Comparison of ENCODE assay signal across 8 mouse cellular contexts in the genomic region with DNA sequence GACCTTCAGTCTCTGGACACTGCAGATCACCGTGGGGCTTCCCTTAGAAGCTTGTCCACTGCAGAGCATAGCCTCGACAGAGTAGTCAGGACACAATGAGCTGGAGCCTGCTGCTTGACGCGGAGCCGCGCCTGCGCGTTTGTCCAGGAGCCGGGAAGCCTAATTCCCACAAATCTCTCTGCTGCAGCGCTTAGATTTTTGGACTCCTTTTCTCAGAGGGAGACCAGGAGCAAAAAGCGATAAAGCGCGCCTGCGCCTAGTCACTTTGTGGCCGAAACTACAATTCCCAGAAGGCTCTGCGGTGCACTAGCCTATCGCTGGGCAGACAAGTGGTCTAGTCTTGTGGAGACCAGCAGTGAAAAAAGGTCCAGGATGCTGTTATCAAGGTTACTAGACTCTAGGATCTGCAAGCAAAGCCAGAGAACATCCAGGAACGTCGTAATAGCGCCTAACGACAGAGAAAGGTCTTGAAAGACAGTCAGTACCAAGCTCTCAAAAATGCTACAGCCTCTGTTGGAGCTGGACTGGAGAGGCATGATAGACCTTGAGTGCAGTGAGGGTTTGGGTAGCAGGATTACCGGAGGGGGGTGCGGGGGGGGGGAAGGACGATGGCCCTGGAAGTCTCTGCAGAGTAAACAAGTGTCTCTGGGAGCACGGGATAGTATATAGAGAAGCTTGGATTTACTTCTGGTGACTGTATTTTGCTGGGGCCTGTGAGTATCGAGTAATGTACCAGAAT. TPM values are rescaled to one million over a fixed set of nuclear protein-coding genes. Genes with fewer than 3 reads are reported as not detected.
DNase-seq lines count a peak whose midpoint lies in the region; ATAC-seq and TF ChIP-seq lines count a peak whose summit lies in the region.

TSS of gene Zfp454 (minus strand) at position 262 of the 739 bp plus-strand sequence.

- TF ChIP-seq POLR2A in limb, embryonic 14.5 days (IDR thresholded peaks at IDR 0.05; ENCODE audit: borderline replicate concordance, extremely low read depth, insufficient read depth, insufficient read length) = peak; percentile 96; the same call in 1 of the 2 replicates
- TF ChIP-seq POLR2A in myocyte (IDR thresholded peaks at IDR 0.05; ENCODE audit: insufficient read length, low read depth) = no peak

- no peak within 1 kb of the TSS for H3K27ac ChIP-seq in forebrain, embryonic 11.5 days (ENCODE audit: low read depth, low read length)
- peak within 1 kb of the TSS; percentile 26; the same call in 1 of the 2 replicates for H3K27ac ChIP-seq in heart, embryonic 13.5 days (replicated peaks)
- peak within 1 kb of the TSS; percentile 47; the same call in 1 of the 2 replicates for H3K27ac ChIP-seq in kidney, postnatal 0 days
- peak within 1 kb of the TSS; percentile 77 for H3K27ac ChIP-seq in limb, embryonic 14.5 days (replicated peaks; ENCODE audit: low read depth, low read length)
- peak within 1 kb of the TSS; percentile 5; the same call in 1 of the 2 replicates for H3K27ac ChIP-seq in stomach, postnatal 0 days (replicated peaks)

- no peaks in the 10 kb centered on the region for H3K27me3 ChIP-seq in forebrain, embryonic 11.5 days (ENCODE audit: control insufficient read depth, insufficient read depth, low read length)
- no peaks in the 10 kb centered on the region for H3K27me3 ChIP-seq in heart, embryonic 13.5 days (replicated peaks)
- H3K27me3 ChIP-seq in kidney, postnatal 0 days (ENCODE audit: insufficient read depth, low read length) = no peaks in the 10 kb centered on the region
- H3K27me3 ChIP-seq in limb, embryonic 14.5 days (ENCODE audit: control insufficient read depth, insufficient read depth, low read length) = no peaks in the 10 kb centered on the region
- no peaks in the 10 kb centered on the region for H3K27me3 ChIP-seq in myocyte (ENCODE audit: control insufficient read depth, insufficient read depth, insufficient read length)
- H3K27me3 ChIP-seq in stomach, postnatal 0 days (ENCODE audit: control insufficient read depth, insufficient read depth, low read length) = no peaks in the 10 kb centered on the region

- no peak for TF ChIP-seq CTCF in kidney, postnatal 0 days (IDR thresholded peaks at IDR 0.05; ENCODE audit: low read depth)
- no peak for TF ChIP-seq CTCF in stomach, postnatal 0 days (IDR thresholded peaks at IDR 0.05; ENCODE audit: low read depth)

- ATAC-seq in forebrain, embryonic 11.5 days (replicated peaks; ENCODE audit: low FRiP score) = peak; percentile 95
- ATAC-seq in heart, embryonic 13.5 days (ENCODE audit: extremely low read depth, insufficient number of reproducible peaks, low FRiP score, low TSS enrichment) = peak; percentile 62; the same call in 1 of the 2 replicates
- ATAC-seq in kidney, postnatal 0 days (replicated peaks; ENCODE audit: low FRiP score, low read depth) = peak; percentile 91
- peak; percentile 94 for ATAC-seq in limb, embryonic 14.5 days (ENCODE audit: low FRiP score, low read depth)
- peak; percentile 89 for ATAC-seq in stomach, postnatal 0 days (ENCODE audit: low FRiP score, low TSS enrichment)

- H3K4me3 ChIP-seq in forebrain, embryonic 11.5 days (ENCODE audit: low read depth, low read length) = peak within 1 kb of the TSS; percentile 39
- peak within 1 kb of the TSS; percentile 57 for H3K4me3 ChIP-seq in heart, embryonic 13.5 days
- peak within 1 kb of the TSS; percentile 37 for H3K4me3 ChIP-seq in kidney, postnatal 0 days (replicated peaks; ENCODE audit: low read depth, low read length)
- H3K4me3 ChIP-seq in limb, embryonic 14.5 days (replicated peaks; ENCODE audit: low read length) = peak within 1 kb of the TSS; percentile 53
- no peak within 1 kb of the TSS for H3K4me3 ChIP-seq in myocyte
- H3K4me3 ChIP-seq in stomach, postnatal 0 days (ENCODE audit: low read depth, low read length) = peak within 1 kb of the TSS; percentile 42

- no peaks in the 10 kb centered on the region; the same call in 1 of the 2 replicates for H3K9me3 ChIP-seq in forebrain, embryonic 11.5 days (ENCODE audit: control insufficient read depth, low read length)
- peaks cover 4% of the 10 kb centered on the region; the same call in 1 of the 2 replicates for H3K9me3 ChIP-seq in heart, embryonic 13.5 days
- no peaks in the 10 kb centered on the region for H3K9me3 ChIP-seq in kidney, postnatal 0 days (replicated peaks; ENCODE audit: low read length)
- no peaks in the 10 kb centered on the region for H3K9me3 ChIP-seq in limb, embryonic 14.5 days (ENCODE audit: control insufficient read depth, low read length)
- H3K9me3 ChIP-seq in stomach, postnatal 0 days (ENCODE audit: control insufficient read depth, low read length) = no peaks in the 10 kb centered on the region

- no peaks in the 10 kb centered on the region; the same call in 1 of the 2 replicates for H3K36me3 ChIP-seq in forebrain, embryonic 11.5 days (ENCODE audit: control insufficient read depth, insufficient read depth, low read length)
- H3K36me3 ChIP-seq in heart, embryonic 13.5 days = peaks cover 13% of the 10 kb centered on the region; the same call in 1 of the 2 replicates
- peaks cover 6% of the 10 kb centered on the region; the same call in 1 of the 2 replicates for H3K36me3 ChIP-seq in kidney, postnatal 0 days (ENCODE audit: insufficient read depth, low read length)
- H3K36me3 ChIP-seq in limb, embryonic 14.5 days (ENCODE audit: control insufficient read depth, insufficient read depth, low read length) = peaks cover 27% of the 10 kb centered on the region
- no peaks in the 10 kb centered on the region for H3K36me3 ChIP-seq in myocyte (ENCODE audit: control insufficient read depth, insufficient read depth)
- no peaks in the 10 kb centered on the region for H3K36me3 ChIP-seq in stomach, postnatal 0 days (ENCODE audit: control insufficient read depth, insufficient read depth, low read length)

- TF ChIP-seq EP300 in stomach, postnatal 0 days (optimal IDR thresholded peaks at IDR 0.05) = no peak

- no peaks in the 10 kb centered on the region for H3K79me2 ChIP-seq in myocyte (ENCODE audit: control insufficient read depth, insufficient read depth)

- H3K4me1 ChIP-seq in forebrain, embryonic 11.5 days (replicated peaks; ENCODE audit: control insufficient read depth, insufficient read depth, low read length) = 0 out of 2 replicates have a peak, but pooled peaks cover 2% of the 10 kb centered on the region
- peaks cover 10% of the 10 kb centered on the region for H3K4me1 ChIP-seq in heart, embryonic 13.5 days
- H3K4me1 ChIP-seq in kidney, postnatal 0 days (replicated peaks; ENCODE audit: insufficient read depth, low read length) = 0 out of 2 replicates have a peak, but pooled peaks cover 6% of the 10 kb centered on the region
- no peaks in the 10 kb centered on the region for H3K4me1 ChIP-seq in limb, embryonic 14.5 days (ENCODE audit: control insufficient read depth, insufficient read depth, low read length)
- no peaks in the 10 kb centered on the region for H3K4me1 ChIP-seq in stomach, postnatal 0 days (replicated peaks; ENCODE audit: control insufficient read depth, insufficient read depth)

- H3K9ac ChIP-seq in forebrain, embryonic 11.5 days (ENCODE audit: low read length) = peak within 1 kb of the TSS; percentile 73
- peak within 1 kb of the TSS; percentile 82 for H3K9ac ChIP-seq in heart, embryonic 13.5 days
- H3K9ac ChIP-seq in kidney, postnatal 0 days (ENCODE audit: low read depth, low read length) = peak within 1 kb of the TSS; percentile 57
- peak within 1 kb of the TSS; percentile 70 for H3K9ac ChIP-seq in limb, embryonic 14.5 days (ENCODE audit: low read depth, low read length, severe bottlenecking)
- peak within 1 kb of the TSS; percentile 53; the same call in 1 of the 2 replicates for H3K9ac ChIP-seq in stomach, postnatal 0 days (ENCODE audit: low read length)

- peak within 1 kb of the TSS; percentile 59 for H3K4me2 ChIP-seq in forebrain, embryonic 11.5 days (ENCODE audit: low read depth, low read length, severe bottlenecking)
- peak within 1 kb of the TSS; percentile 76 for H3K4me2 ChIP-seq in heart, embryonic 13.5 days
- H3K4me2 ChIP-seq in kidney, postnatal 0 days (ENCODE audit: low read length) = peak within 1 kb of the TSS; percentile 76
- H3K4me2 ChIP-seq in limb, embryonic 14.5 days (replicated peaks; ENCODE audit: low read depth, low read length, severe bottlenecking) = peak within 1 kb of the TSS; percentile 79
- peak within 1 kb of the TSS; percentile 15 for H3K4me2 ChIP-seq in myocyte (ENCODE audit: low read depth)
- H3K4me2 ChIP-seq in stomach, postnatal 0 days (replicated peaks; ENCODE audit: low read depth) = peak within 1 kb of the TSS; percentile 69

- H3ac ChIP-seq in myocyte (ENCODE audit: control insufficient read depth, insufficient read length) = no peak within 1 kb of the TSS

- DNase-seq in thymus, adult 18-20 months = peak; percentile 5 to 7
- no peak for DNase-seq in thymus, postnatal 0 days (ENCODE audit: low spot score)
- DNase-seq in forebrain, embryonic 11.5 days (ENCODE audit: low spot score) = peak; percentile 93
- peak; percentile 96 for DNase-seq in kidney, postnatal 0 days (ENCODE audit: low spot score)
- DNase-seq in limb, embryonic 14.5 days (ENCODE audit: low spot score) = peak; percentile 97
- DNase-seq in stomach, postnatal 0 days (ENCODE audit: low spot score) = peak; percentile 78

- WGBS in forebrain, embryonic 11.5 days = 6% methylated on average over 26 of the region's 26 CpGs
- 6% methylated on average over 26 of the region's 26 CpGs for WGBS in heart, embryonic 13.5 days
- 5% methylated on average over 26 of the region's 26 CpGs for WGBS in kidney, postnatal 0 days
- WGBS in limb, embryonic 14.5 days = 6% methylated on average over 26 of the region's 26 CpGs
- 5% methylated on average over 26 of the region's 26 CpGs for WGBS in stomach, postnatal 0 days

TF ChIP-seq in myocyte, 11 proteins besides CTCF, POLR2A, EP300 and RAD21 (continues in another document):
- TF ChIP-seq CEBPB (IDR thresholded peaks at IDR 0.05; ENCODE audit: insufficient read depth, poor library complexity, severe bottlenecking) (no peak), SRF (IDR thresholded peaks at IDR 0.05; ENCODE audit: control insufficient read depth, insufficient read length, low read depth) (no peak), POLR2AphosphoS2 (IDR thresholded peaks at IDR 0.05; ENCODE audit: insufficient read length, low read depth) (no peak), MYOG (IDR thresholded peaks at IDR 0.05; ENCODE audit: control insufficient read depth in 1 of 3, insufficient read depth in 1 of 3, insufficient read length in 2 of 3, low read depth in 2 of 3) (no peak), MYOD1 (IDR thresholded peaks at IDR 0.05; ENCODE audit: control insufficient read depth in 1 of 3, insufficient read length in 2 of 3, low read depth in 2 of 3) (no peak)

RNA-seq across cellular contexts. Expression of gene Zfp454, which starts in this region (rescaled TPM):
- polyA plus RNA-seq in thymus, postnatal 0 days (2015; fragmentation: Nextera tagmentation; extraction: Ambion mirVana) = 0.35 and 0.53 TPM in 2 replicates
- polyA plus RNA-seq in forebrain, embryonic 11.5 days (2014; fragmentation: Nextera tagmentation; extraction: Ambion mirVana) = 15.5 and 17.1 TPM in 2 replicates
- 2.7 and 3.7 TPM in 2 replicates for polyA plus RNA-seq in heart, embryonic 13.5 days (2015; fragmentation: Nextera tagmentation; extraction: Ambion mirVana)
- polyA plus RNA-seq in kidney, postnatal 0 days (2015; fragmentation: Nextera tagmentation; extraction: Ambion mirVana) = 5.8 and 7.4 TPM in 2 replicates
- polyA plus RNA-seq in limb, embryonic 14.5 days (2012; rRNA removed) = 6.6 and 7.2 TPM in 2 replicates
- polyA plus RNA-seq in limb, embryonic 14.5 days (2014; fragmentation: Nextera tagmentation; extraction: Ambion mirVana) = 9.4 and 11.3 TPM in 2 replicates
- polyA plus RNA-seq in myocyte (2012; fragmentation: generic; extraction: Trizol) = 0.13 TPM
- 1.6 and 1.9 TPM in 2 replicates for polyA plus RNA-seq in stomach, postnatal 0 days (2015; fragmentation: Nextera tagmentation; extraction: Ambion mirVana)

Comparison
In these comparisons a context has a peak if more than half of its experiments do, and no peak if none do; other contexts are left out.
1. H3K4me2 ChIP-seq: peak in every context shown above with its lines; median percentile 79 in limb, embryonic 14.5 days; 76 in heart, embryonic 13.5 days; 76 in kidney, postnatal 0 days; 69 in stomach, postnatal 0 days; 59 in forebrain, embryonic 11.5 days; 15 in myocyte.